Comparison of ENCODE assay signal across 11 mouse cellular contexts in the genomic region with DNA sequence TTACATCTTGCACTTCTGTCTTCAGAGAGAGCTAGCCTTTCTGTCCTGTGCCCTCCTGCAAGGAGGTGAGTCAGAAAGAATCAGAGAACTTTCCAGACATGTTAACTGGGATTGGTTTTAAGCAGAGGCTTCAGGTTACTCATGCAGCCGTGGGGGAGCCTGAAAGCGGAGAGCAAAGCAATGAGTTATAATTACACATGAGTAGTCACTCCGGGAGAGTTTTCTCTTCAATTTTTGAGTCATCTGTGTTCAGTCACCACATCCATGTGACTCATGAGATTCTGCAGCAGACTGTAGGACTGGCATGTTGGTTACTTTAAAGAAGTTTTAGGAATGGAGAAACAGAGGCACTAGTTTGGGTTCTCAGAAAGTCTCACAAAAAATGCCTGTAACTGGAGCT.
DNase-seq lines count a peak whose midpoint lies in the region; ATAC-seq and TF ChIP-seq lines count a peak whose summit lies in the region.
"Had no signal": no experiment of that assay in that cellular context is flagged by ENCODE, and none has a peak within 500 bp of the region (broad histone marks: within the 10 kb centered on the region; RNA-seq: fewer than 3 reads in every experiment).

No protein-coding gene starts in this region.

- peak; percentile 42 for DNase-seq in left cerebral cortex, adult 11 months (ENCODE audit: low spot score)
- DNase-seq in left cerebral cortex, postnatal 4 days: no peak
- peak; percentile 83 for DNase-seq in Muller cell, postnatal 12 days (ENCODE audit: inconsistent ontology term)
- peak; percentile 43 to 62 for DNase-seq in adrenal gland, postnatal 36 days
- DNase-seq in hindbrain, embryonic 11.5 days (ENCODE audit: low spot score): no peak
- DNase-seq: cerebellum, adult 11-12 months; heart, adult 11 months had no signal

- no peak overlapping the region for H3K4me3 ChIP-seq in myocyte
- no peak overlapping the region for H3K4me3 ChIP-seq in hindbrain, embryonic 11.5 days (ENCODE audit: low read depth, low read length)
- H3K4me3 ChIP-seq in kidney, embryonic 15.5 days (replicated peaks): no peak overlapping the region
- H3K4me3 ChIP-seq: neural tube, embryonic 12.5 days had no signal

- no peaks in the 10 kb centered on the region for H3K27me3 ChIP-seq in myocyte (ENCODE audit: control insufficient read depth, insufficient read depth, insufficient read length)
- no peaks in the 10 kb centered on the region for H3K27me3 ChIP-seq in hindbrain, embryonic 11.5 days (ENCODE audit: control insufficient read depth, insufficient read depth, low read length)
- H3K27me3 ChIP-seq in kidney, embryonic 15.5 days: no peaks in the 10 kb centered on the region
- H3K27me3 ChIP-seq: neural tube, embryonic 12.5 days had no signal

- no peaks in the 10 kb centered on the region for H3K9me3 ChIP-seq in hindbrain, embryonic 11.5 days (ENCODE audit: control insufficient read depth, low read length)
- no peaks in the 10 kb centered on the region for H3K9me3 ChIP-seq in kidney, embryonic 15.5 days (replicated peaks)
- H3K9me3 ChIP-seq: neural tube, embryonic 12.5 days had no signal

- intact Hi-C loops in left cerebral cortex, postnatal 4 days (cut with DNase I): no loop called here

- ATAC-seq in hindbrain, embryonic 11.5 days (ENCODE audit: low FRiP score): no peak
- ATAC-seq in kidney, embryonic 15.5 days (replicated peaks; ENCODE audit: low FRiP score): no peak; the same call in 1 of the 2 replicates

- peak overlapping the region; percentile 69 for H3K4me2 ChIP-seq in myocyte (ENCODE audit: low read depth)
- H3K4me2 ChIP-seq in hindbrain, embryonic 11.5 days (replicated peaks; ENCODE audit: low read depth, low read length): no peak overlapping the region
- no peak overlapping the region for H3K4me2 ChIP-seq in kidney, embryonic 15.5 days
- H3K4me2 ChIP-seq: neural tube, embryonic 12.5 days had no signal

- 67% methylated on average over 3 of the region's 3 CpGs for WGBS in hindbrain, embryonic 11.5 days
- 40% methylated on average over 3 of the region's 3 CpGs for WGBS in kidney, embryonic 15.5 days

- H3K79me2 ChIP-seq in myocyte (ENCODE audit: control insufficient read depth, insufficient read depth): no peaks in the 10 kb centered on the region

- no peak for TF ChIP-seq POLR2A in myocyte (IDR thresholded peaks at IDR 0.05; ENCODE audit: insufficient read length, low read depth)

- H3K4me1 ChIP-seq in hindbrain, embryonic 11.5 days (replicated peaks; ENCODE audit: control insufficient read depth, insufficient read depth, low read length): no peaks in the 10 kb centered on the region
- no peaks in the 10 kb centered on the region for H3K4me1 ChIP-seq in kidney, embryonic 15.5 days
- H3K4me1 ChIP-seq: neural tube, embryonic 12.5 days had no signal

- H3K9ac ChIP-seq in hindbrain, embryonic 11.5 days (ENCODE audit: low read depth, low read length): no peak overlapping the region
- H3K9ac ChIP-seq in kidney, embryonic 15.5 days: no peak overlapping the region
- H3K9ac ChIP-seq: liver, embryonic 14.5 days; neural tube, embryonic 12.5 days had no signal

- no peak overlapping the region for H3ac ChIP-seq in myocyte (ENCODE audit: control insufficient read depth, insufficient read length)

- H3K27ac ChIP-seq in hindbrain, embryonic 11.5 days (ENCODE audit: low read depth, low read length): no peak overlapping the region
- no peak overlapping the region for H3K27ac ChIP-seq in kidney, embryonic 15.5 days
- H3K27ac ChIP-seq: liver, embryonic 14.5 days; neural tube, embryonic 12.5 days had no signal

- H3K36me3 ChIP-seq in myocyte (ENCODE audit: control insufficient read depth, insufficient read depth): no peaks in the 10 kb centered on the region
- no peaks in the 10 kb centered on the region for H3K36me3 ChIP-seq in hindbrain, embryonic 11.5 days (ENCODE audit: control insufficient read depth, insufficient read depth, low read length)
- no peaks in the 10 kb centered on the region for H3K36me3 ChIP-seq in kidney, embryonic 15.5 days
- H3K36me3 ChIP-seq: neural tube, embryonic 12.5 days had no signal

TF ChIP-seq in myocyte, 11 proteins besides CTCF, POLR2A, EP300 and RAD21:
- TF ChIP-seq USF1 (IDR thresholded peaks at IDR 0.05; ENCODE audit: low read depth) (peak; percentile 35), CEBPB (IDR thresholded peaks at IDR 0.05; ENCODE audit: insufficient read depth, poor library complexity, severe bottlenecking) (no peak)

Comparison
In these comparisons a context has a peak if more than half of its experiments do, and no peak if none do; other contexts are left out.
1. DNase-seq: peak in left cerebral cortex, adult 11 months (single experiment), Muller cell, postnatal 12 days (single experiment) and adrenal gland, postnatal 36 days (2 of 2); none in left cerebral cortex, postnatal 4 days (single experiment) and hindbrain, embryonic 11.5 days (single experiment).